Mouse (Mus musculus) right cerebral cortex, postnatal 36 days (tissue): ENCODE results near the gene 4930519G04Rik.
"Not testable (repeated sequence)": the region's sequence is repeated elsewhere in the genome, so short reads cannot be mapped to it uniquely, and the experiment has no call there.

Source experiments
- DNase-seq, 2 experiments: peaks; one replicate each; pipeline ENCODE4 v3.0.0; 2022; ENCODE audit warnings: low spot score in 2 of 2, mixed read lengths in 1 of 2

4930519G04Rik gene

DNA sequence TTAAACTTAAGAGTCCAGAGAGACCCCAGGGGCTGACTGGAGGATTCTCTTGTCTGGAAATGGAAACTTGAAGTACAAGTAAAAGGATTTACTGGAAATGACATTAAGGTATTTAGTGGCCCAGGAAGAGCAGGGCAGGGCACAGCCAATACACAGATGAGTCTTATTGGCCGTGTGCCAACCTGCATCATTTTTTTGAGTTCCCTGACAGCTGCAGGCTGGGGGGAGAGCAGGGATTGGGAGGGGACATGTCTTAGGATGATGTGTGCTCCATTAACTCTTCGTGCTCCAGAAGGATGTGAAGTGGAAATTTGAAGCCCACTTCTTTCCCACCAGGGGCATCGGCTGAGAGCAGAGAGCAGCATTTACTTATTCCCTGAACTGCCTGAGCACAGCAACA is 11.3 kb upstream of the 4930519G04Rik start:
- DNase-seq, result not testable (repeated sequence)

DNA sequence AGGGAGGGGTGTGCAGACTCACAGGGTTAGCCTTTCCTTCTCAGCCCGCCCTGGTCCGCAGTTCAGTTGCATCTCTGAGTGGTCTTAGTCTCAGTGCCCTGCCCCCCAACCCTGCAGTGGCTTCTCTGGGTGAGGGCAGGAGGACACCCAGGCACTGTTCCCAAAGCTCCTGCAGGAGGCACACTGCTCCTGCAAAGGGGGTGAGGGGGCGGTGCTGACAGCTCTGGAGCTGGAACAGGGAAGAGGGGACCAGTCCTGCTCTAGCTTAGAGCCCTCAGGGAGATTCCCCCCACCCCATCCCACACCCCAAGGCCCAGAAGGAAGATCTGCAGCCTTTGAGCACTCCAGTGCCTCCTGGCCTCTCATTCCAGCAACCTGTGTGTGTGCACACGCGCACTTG is 10.8 kb upstream of the 4930519G04Rik start:
- DNase-seq, result no peak

DNA sequence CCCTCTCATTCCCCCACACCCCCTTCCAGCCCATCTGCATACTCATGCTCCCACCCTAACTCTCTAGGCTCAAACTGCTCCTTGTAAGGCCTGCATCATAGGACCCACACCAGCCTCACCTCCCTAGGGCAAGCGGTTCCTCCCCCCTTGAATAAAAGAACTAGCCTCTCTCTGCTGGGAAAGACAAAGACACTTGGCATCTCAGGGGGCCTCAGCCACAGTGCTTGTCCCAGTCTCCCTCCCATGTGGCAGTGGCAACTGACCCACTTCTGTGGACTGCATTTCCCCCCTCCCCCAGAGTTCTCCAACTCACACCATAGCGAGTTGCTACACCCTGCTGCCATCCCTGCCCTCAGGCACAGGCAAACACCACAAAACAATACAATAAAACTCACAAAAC is 9.1 kb upstream of the 4930519G04Rik start:
- not testable (repeated sequence) for DNase-seq

DNA sequence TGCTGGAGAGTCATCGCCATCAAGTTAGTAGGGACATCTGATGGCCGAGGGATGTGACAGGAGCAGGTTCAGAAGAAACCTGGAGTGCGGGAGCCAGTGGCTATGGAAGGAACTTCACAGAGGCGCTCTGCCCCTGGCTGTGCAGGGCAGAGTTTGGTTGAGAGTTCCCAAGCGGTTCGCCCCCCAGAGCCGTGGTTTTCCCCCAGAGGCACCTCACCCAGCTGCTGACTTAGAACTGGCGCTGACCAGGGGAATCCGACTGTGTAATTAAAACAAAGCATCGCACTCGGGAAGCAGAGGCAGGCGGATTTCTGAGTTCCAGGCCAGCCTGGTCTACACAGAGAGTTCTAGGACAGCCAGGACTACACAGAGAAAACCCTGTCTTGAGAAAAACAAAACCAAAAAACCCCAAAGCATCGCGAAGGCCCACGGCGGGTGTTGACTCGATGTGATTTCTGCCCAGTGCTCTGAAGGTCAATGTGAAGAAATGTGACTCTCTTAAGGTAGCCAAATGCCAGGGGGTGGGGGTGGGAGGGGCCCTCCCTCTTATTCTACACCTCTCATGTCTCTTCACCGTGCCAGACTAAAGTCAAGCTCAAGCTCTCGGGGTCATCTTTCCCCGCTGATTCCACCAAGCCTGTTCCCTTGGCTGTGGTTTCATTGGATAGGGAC is 1.8 kb upstream of the 4930519G04Rik start:
- no peak for DNase-seq

DNA sequence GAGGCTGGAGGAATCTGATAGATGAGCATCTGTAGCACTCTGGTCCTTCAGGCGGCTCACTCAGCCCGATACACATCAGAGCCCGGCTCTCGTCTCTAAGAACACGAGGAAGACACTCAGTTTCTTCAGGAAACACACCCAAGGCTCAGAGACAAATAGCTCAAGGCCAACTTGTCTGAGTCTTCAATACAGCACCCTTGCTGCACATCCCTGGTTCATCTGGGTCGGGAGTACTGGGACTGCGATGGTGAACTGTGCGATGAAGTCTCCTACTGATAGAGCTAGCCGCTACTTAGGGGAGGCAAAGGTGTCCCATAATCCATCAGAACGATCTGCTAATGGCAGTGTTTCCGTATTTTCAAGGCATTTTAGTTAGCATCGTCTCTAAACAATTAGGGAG is 5.1 kb downstream of the 4930519G04Rik start, which contains the start of gene Gm9936:
Gm9936 (minus strand) TSS at position 101 of the 400 bp plus-strand sequence.
- no peak for DNase-seq

DNA sequence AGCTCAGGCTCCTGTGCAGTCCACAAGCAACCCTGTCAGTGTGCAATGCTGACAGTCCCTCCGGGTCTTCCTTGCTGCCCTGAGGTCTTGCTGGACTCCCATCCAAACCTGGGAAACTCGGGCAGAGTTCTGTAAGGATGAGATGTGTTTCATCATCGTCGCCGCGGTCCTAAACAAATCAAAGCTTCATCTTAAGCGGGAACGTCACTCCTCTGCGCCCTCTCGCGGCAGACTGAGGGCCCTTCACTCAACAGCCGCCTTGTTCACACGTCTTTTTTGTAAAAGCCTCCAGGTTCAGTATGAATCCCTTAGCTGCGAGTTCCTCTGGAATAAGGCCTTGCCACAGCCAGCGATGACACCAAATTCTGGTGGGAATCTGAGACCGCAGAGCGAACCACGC is 5.8 kb downstream of the 4930519G04Rik start:
- peak; percentile 40 to 42 for DNase-seq

DNA sequence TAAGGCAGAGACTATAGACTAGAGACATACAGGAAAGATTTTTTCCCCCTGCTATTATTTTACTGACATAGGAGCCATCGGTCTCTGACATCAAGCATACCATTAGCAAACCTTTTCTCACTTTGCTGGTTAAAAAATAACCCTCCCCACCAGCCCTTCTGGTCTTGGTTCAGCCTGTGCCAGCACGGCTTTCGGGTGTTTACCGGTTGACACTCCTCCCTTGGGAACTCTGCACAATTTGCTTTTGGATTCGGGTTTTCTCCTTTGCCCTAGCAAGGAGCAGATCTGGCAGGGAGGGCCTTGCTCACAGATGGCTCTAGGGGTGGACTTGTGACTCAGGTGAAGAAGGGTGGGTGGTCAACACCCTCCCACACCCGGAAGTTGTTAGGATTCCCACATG is 8.3 kb downstream of the 4930519G04Rik start:
- no peak for DNase-seq

DNA sequence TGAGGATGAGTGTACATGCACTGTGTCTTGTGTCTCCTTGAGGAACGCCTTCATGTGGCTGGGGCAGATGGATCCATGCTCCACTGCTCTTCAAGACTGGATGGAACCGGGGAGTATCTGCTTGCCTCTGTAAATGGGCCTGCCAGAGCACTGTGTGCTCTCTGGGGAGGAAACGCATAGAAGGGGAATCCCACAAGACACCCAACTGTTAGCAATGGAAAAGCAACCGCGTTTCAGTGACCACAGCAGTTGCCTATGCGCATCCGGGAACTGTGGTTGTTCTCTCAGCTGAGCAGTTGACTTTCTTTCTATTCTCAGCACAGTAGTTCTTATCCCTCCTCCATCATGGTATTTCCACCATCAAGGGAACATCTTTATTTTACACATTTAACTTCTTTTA is 11.3 kb downstream of the 4930519G04Rik start:
- no peak for DNase-seq

DNA sequence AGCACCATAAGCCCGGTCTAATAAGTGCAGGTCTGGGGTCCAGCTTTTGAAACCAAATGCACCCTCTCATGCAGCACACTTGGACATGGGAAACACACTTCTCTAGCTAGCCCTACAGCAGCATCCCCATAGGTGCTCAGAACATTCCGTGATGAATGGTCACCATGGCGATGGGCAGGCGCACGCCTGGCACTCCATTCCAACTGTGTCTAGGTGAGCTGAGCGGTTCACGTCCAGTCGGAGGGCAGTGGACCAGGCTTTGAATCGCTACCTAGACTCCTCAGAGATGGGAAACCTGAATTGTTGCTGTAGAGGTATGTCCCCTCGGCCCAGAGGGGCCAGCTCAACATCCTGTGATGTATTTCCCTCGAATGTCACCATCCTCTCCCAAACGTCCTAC is 11.8 kb downstream of the 4930519G04Rik start:
- DNase-seq, result no peak

DNA sequence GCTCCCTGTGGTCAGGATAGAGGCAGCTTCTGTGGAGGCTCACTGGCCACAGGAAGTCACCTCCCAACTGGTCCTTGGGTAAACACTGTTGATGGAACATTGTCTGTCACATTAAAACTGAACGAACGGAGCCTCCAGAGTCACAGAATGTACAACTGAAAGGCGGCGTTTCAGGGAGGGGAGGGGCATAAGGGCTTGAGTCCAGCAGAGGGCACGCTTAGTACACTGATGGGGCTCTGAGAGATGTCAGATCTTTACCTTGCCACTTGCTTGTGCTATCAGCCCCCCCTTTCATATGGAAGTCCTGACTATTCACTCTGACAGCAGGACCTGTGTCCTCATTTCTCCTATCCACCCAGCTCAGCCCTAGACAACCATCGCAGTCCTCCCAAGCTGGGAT is 22.4 kb downstream of the 4930519G04Rik start:
- no peak for DNase-seq

DNA sequence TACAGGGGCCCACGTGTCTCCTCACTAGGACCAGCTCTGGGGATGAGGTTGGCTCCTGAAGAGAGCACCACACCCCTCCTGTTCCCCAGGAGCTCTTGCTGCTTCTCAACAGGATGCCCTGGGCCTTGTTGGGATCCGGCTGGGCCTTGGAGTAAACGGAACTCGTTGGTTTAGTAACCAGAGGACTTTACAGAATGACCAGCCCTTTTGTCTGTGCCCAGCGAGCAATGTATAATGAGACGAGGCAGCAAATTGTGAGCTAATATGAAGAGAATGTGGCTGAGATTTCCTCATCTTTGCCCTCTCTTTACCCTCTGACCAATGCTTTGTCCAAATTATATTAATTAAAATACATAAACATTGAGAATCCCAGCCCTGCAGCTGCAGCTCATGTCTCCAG is 22.9 kb downstream of the 4930519G04Rik start:
- no peak for DNase-seq

DNA sequence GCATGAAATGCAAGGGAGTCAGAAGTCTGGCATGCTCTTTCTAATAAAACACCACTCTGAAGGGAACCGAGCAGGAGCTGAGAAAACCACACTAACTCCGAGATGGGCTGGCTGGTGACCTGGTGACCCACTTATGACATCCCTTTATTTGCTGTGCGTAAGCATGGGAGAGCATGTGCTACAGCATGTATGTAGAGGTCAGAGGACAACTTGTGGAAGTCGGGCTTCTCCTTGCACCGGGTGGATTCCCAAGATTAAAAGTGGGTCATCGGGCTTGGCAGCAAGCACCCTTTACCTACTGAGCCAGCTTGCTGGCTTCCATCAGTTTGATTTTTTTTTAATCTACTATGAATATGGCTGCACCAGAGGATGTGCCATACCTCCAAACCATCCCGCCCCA is 24.0 kb downstream of the 4930519G04Rik start:
- no peak for DNase-seq

DNA sequence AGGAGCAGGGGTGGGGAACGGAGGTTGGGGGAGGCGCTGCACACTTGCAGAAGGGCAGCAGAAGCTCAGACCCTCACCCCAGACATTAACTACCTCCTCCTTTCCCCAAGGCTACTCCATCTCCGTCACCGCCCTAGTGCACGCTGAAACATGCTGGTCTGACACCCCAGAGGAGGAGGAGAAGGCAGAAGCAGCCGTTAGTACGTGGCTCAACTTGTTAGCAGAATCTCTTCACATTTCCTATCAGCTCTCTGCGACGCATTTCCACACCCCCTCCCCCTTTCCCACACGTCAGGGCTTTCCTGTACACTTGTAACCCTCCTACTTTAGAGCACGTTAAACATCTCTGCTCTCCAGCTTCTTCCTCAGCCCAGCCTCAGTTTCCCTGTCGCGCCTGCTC is 25.9 kb downstream of the 4930519G04Rik start:
- no peak for DNase-seq

DNA sequence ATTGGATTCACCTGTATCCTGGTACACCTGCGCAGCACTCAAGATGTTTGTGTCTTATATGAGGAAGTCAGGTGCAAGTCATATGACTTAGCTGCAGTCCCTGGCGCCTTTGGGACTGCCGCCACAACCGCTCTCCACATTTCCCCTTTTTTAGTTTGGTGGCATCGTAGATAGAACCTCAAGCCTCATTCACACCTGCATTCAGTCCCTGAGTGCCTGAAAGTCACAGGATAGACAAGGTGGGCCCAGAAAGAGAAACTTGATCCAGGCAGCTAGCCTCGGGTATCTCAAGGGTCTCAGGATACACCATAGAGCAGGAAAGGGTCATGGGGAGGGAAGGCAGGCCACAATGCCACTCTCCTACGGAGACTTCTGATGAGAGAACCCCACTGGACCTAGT is 28.9 kb downstream of the 4930519G04Rik start:
- not testable (repeated sequence) for DNase-seq

DNA sequence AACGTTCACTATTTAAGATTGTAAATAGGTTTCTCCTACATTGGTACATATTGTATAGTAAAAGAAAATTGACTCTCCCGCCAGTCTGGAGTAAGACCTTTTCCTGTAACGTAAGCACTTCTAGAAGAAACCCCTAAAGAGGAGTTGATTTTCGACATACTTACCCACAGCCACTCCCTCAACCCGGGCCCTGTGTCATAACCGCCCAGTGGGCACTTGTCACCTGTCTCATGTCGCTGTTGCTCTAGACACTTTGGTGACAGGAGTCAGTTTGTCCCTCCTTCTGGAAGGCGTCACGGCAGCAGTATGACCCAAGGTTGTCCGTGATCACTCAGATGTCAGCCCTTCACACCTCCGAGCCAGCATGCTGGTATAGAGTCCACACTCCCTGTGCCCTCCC is 29.6 kb downstream of the 4930519G04Rik start:
- no peak for DNase-seq

DNA sequence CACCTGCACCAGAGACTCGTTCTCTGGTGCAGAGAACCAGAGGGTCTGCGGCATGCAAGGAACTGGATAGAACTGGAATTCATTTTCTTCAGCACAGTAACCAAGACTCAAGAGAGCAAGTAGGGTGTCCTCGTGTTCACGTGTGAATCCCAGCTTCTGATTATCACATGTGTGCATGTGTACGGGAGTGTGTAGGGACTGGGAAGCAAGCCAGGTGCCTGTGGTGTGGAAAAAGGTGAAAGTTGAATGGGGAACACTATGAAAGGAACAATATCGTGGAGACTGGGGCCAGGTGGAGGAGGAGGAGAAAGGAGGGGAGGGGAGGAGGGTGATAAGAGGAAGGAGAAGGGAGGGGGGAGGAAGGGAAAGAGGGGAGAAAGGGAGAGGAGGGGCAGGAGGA is 33.3 kb downstream of the 4930519G04Rik start:
- DNase-seq, result no peak

DNA sequence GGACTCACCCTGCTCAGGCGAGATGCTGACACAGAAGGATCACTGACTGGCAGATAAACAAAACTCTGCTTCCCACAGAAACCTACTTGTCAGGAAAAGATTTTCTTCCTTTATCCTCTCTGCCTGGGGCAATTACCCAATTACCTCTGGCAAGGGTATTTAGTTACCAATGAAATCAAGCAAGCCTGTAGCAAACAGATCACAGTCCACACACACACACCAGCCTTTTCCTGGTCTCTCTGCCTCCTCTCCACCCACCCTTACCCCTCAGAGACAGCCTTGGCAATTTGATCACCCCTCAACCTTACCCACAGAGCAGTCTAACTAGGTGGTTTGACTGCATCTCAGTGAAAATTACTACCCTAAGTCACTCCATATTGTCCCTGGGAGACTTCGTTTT is 35.5 kb downstream of the 4930519G04Rik start:
- no peak for DNase-seq

DNA sequence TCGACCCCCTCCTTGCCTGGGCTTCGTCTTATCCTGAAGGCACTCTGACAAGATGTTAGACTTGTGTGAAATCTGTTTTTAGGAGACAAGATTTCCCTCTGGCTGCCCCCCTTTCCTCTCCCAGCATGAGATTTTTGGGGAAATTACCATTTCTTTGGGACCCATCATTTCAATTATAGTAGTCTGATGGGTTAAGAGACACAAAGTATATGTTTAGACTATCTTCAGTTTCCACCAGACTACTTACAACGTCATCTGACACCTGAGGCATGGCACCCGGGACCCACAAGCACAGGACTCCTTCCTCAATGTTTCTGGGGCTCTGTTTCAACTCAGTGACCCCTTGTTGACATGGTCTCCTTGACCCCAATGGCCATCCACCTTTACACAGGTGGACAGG is 42.1 kb downstream of the 4930519G04Rik start:
- no peak for DNase-seq

DNA sequence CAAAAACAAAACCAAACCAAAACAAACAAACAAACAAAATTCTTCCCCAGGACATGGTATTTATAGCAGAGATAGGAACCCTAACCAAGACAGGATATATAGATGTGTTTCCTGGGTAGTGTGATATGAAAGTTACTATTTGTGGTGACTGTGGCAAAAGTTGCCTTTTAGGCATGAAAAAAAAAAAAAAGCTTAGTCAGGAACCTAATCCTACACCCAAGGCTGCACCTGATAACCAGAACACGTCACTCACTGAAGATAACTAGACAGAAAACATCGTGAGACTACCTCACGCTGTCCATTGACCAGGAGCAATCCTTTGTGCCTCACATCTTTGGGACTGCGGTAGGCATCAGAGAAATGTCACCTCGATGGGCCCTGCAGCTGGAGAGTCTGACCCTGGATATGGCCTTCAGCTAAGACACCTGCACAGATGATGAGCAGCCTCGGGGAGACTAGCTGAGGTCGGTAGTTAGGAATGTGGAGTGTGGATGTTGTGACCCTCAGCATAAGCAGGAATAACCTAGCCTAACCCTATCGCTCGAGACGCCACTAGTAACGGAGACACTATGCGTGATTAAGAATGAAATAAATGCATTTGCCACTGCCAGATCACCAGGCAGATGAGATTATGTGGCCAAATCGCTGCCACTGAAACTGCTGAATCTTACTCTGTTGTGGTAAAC is 43.4 kb downstream of the 4930519G04Rik start, which contains the start of gene Oasl2:
Oasl2 (plus strand) TSS at position 249 of the 686 bp plus-strand sequence.
- DNase-seq, result no peak

DNA sequence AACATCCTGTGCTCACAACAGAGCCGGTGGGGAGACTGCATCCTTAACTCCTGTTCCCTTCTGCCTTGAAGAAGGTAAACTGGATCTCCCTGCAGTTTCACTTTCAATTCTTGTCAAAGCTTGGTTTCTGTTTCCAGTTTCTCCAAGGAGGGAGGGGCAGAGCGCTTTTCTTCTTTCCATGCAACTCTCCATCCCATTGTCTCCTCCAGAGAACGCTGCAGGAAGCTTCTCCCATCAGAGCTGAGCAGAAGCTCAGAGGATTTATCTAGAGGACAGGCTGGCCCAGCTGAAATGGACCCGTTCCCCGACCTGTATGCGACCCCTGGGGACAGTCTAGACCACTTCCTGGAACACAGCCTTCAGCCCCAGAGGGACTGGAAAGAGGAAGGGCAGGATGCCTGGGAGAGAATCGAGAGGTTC is 43.9 kb downstream of the 4930519G04Rik start:
- no peak for DNase-seq

DNA sequence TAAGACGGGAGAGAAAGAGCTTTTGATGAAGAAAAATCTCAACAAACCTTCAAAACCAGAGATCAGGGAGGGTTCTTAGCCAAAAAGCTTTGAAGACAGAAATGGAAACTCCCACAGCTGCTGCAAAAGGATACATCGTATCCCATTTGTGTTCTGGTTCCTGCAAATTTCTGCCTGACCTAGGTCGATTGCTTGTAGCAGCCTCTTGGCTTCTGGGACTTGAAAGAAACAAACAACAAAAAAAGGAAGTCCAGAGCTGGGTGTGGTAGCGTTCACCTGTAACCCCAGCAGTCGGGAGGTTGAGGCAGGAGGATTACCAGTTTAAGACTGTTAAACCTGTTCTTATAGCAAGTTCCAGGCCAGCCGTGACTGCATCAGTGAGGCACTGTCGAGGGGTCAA is 45.4 kb downstream of the 4930519G04Rik start:
- DNase-seq, result no peak

DNA sequence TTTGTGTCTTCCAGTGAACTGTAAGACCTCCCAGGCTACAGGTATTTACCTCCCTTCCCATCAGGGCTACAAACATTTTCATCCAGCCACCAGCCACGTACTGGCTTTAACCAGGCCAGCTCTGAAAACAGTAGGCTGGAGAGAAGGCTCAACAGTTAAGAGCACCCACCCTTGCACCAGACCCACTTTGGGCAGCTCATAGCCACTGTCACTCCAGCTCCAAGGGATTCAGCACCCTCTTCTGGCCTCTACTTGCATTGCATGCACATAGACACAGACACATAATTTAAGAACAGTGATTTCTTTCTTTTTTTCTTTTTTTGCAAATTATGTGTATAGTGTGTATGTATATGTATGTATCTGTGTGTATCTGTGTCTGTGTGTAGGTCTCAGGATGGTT is 48.9 kb downstream of the 4930519G04Rik start:
- no peak for DNase-seq

DNA sequence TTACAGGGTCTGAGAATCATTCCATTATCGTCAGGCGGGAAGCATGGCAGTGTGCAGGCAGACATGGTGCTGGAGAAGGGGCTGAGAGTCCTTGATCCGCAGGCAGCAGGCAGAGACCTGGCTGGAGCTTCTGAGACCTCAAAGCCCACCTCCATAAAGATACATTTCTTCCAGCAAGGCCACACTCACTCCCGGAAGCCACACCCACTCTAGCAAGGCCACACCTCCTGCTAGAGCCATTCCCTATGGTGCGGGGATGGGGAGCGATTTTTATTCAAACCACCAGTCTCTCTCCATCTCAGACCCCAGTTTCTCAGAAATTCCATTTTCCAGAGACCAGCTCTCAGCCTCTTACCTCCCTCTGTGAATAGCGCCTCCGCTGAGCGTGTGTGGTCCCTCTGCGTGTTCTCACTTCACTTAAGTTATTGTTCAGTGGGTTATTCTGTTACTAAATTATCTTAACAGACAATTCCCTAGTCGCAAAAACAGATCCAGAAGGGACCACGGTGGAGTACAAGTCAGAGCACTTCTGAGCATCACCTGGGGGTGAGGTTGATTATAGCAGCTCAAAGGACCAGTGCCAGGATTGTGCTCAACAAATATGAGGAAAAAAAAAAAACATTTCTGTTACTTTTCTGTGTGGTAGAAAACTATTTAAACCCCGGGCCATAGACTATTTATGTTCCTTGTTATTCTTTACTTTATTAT is 55.3 kb downstream of the 4930519G04Rik start:
- no peak for DNase-seq
